Mouse (Mus musculus) heart, embryonic 15.5 days (tissue): ENCODE data around the gene Tepp. TPM values are rescaled to one million over a fixed set of nuclear protein-coding genes. Genes with fewer than 3 reads are reported as not detected.

Experiments used
- ATAC-seq: fragments of 200-750 bp; cut with Nextera tagmentation; replicated peaks from 2 replicates; pipeline ENCODE4 v1.8.0; 2017; ENCODE audit warnings: low read depth, moderate TSS enrichment; ENCODE audit not compliant: insufficient number of reproducible peaks, insufficient read depth, low FRiP score
- H3K27ac ChIP-seq: fragments of 300-500 bp; sonication (generic); 2 replicates; pipeline ENCODE4 v1.5.1; 2015; ENCODE audit warnings: mild to moderate bottlenecking, inconsistent platforms
- H3K27me3 ChIP-seq: fragments of 300-500 bp; sonication (generic); 2 replicates; pipeline ENCODE4 v1.6.1; 2015; ENCODE audit warnings: inconsistent platforms
- H3K36me3 ChIP-seq: fragments of 300-500 bp; sonication (generic); 2 replicates; pipeline ENCODE4 v1.6.1; 2015; ENCODE audit warnings: mild to moderate bottlenecking, inconsistent platforms
- H3K4me1 ChIP-seq: fragments of 300-500 bp; sonication (generic); replicated peaks from 2 replicates; pipeline ENCODE4 v1.6.1; 2015; ENCODE audit warnings: inconsistent platforms
- H3K4me2 ChIP-seq: fragments of 300-500 bp; sonication (generic); 2 replicates; pipeline ENCODE4 v1.6.1; 2015; ENCODE audit warnings: inconsistent platforms, mild to moderate bottlenecking, moderate library complexity
- H3K4me3 ChIP-seq: fragments of 300-500 bp; sonication (generic); 2 replicates; pipeline ENCODE4 v1.5.1; 2015; ENCODE audit warnings: mild to moderate bottlenecking, inconsistent platforms
- H3K9ac ChIP-seq: fragments of 300-500 bp; sonication (generic); 2 replicates; pipeline ENCODE4 v1.6.1; 2015; ENCODE audit warnings: mild to moderate bottlenecking, inconsistent platforms
- H3K9me3 ChIP-seq: fragments of 300-500 bp; sonication (generic); replicated peaks from 2 replicates; pipeline ENCODE4 v1.6.1; 2016; ENCODE audit warnings: inconsistent platforms
- WGBS: fragments of 180-500 bp; shearing (Covaris S2); methylation state at CpG from one replicate; pipeline ENCODE4 v1.1.7; 2015; ENCODE audit warnings: mixed read lengths; 5-methylcytosine and 5-hydroxymethylcytosine counted together
- polyA plus RNA-seq: library from polyadenylated mRNA; unstranded; fragments of >200 nt; fragmentation: Nextera tagmentation; extraction: Ambion mirVana; gene quantifications from 2 replicates; pipeline ENCODE4 v1.2.1, GENCODE M21; 2015

The Tepp gene
- polyA plus RNA-seq, 1 experiment from 2014 or later, result 0.29 TPM

DNA sequence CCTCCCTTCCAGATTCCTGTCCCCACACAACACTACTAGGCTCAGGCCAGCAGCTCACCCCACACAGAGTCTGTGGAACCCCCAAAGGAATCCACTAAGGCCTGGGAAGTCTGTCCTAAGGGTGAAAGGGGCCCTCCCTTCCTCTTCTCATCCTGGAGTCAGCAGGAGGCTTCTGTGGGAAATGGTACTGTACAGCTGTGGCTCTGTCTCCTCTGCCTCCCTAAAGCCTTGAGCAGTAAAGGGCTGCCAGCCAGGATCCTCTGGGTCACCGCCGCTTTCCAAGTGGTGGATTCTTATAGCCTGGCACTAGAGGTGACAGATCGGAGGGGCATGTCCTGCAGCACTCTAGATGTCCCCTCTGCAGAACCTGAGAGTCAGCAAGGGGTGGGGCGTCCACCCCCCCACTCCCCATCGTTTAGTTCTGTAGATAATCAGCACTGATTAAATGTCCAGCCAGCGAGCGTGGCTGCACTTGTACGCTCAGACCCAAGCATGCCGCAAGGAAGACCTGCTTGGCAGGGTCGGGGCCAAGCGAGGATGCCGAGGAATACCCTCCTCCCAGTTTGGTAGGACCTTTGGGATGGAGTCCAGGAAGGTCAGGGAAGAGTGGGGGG is 63.1 kb downstream of the Tepp start:
- ATAC-seq, result no peak
- H3K36me3 ChIP-seq, result peaks cover 43% of the 10 kb centered on the region; the same call in 1 of the 2 replicates
- H3K9me3 ChIP-seq, result no peaks in the 10 kb centered on the region
- no peak overlapping the region for H3K9ac ChIP-seq
- H3K4me2 ChIP-seq, result no peak overlapping the region
- 53% methylated on average over 12 of the region's 12 CpGs for WGBS
- H3K4me1 ChIP-seq, result peaks cover 63% of the 10 kb centered on the region
- peak overlapping the region; percentile 54 for H3K27ac ChIP-seq
- H3K4me3 ChIP-seq, result no peak overlapping the region
- H3K27me3 ChIP-seq, result no peaks in the 10 kb centered on the region

DNA sequence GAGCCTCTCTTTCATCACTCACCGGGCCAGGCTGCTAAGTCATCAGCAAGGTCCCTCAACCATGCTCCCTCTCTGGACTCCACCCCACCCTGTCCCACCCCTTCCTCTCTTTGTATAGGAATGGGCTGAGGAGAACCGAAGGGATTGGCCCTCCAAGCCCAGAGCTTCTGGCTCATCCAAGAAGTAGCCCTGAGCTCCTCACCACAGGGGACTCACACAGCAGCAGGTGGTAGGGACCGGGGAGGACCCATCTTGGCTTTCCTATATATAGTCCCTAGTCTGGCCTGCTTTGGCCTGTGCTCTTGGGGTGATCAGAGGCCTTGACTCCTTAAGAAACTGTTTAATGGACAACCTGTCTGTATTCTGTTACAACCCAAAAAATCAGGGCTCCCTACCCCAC is 64.1 kb downstream of the Tepp start:
- no peak overlapping the region for H3K27ac ChIP-seq
- peaks cover 58% of the 10 kb centered on the region for H3K4me1 ChIP-seq
- H3K36me3 ChIP-seq, result peaks cover 38% of the 10 kb centered on the region; the same call in 1 of the 2 replicates
- no peaks in the 10 kb centered on the region for H3K9me3 ChIP-seq
- no peak overlapping the region for H3K4me3 ChIP-seq
- WGBS, result 74% methylated on average over 3 of the region's 3 CpGs
- no peak for ATAC-seq
- no peaks in the 10 kb centered on the region for H3K27me3 ChIP-seq
- H3K9ac ChIP-seq, result no peak overlapping the region
- H3K4me2 ChIP-seq, result no peak overlapping the region

DNA sequence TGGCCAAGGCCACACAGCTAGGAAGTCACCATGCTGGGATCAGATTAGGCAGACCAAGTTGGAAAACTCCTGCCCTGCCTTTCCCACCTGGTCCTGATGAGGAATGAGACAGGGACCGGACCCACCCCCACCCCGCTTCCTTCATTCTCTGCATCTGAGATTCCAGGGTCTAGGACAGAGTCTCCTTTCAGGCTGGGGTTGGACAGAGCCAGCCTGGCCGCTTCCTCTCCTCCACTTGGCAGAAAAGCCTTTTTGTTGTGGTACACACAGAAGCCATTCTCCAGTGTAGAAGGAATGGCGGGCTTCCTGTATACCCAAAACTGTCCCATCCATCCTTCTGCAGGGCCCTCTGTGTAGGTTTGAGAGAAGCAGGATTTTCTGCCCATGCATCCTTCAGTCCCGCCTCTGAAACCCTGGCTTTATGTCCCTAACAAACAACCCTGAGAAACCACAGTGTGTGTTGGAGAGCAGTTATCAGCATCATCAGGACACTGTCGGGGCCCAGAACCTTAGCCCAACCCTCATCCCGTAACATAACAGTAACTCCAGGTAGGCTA is 65.1 kb downstream of the Tepp start:
- Histone ChIP-seq H3K4me2 (no peak overlapping the region), H3K27me3 (no peaks in the 10 kb centered on the region), H3K27ac (no peak overlapping the region), H3K36me3 (peaks cover 30% of the 10 kb centered on the region; the same call in 1 of the 2 replicates), H3K4me1 (peaks cover 52% of the 10 kb centered on the region), H3K9me3 (no peaks in the 10 kb centered on the region), H3K9ac (no peak overlapping the region), H3K4me3 (no peak overlapping the region)
- ATAC-seq, result no peak
- 76% methylated on average over 7 of the region's 7 CpGs for WGBS

Other genes with a start within 250 kb of the Tepp start
- 15.3 and 19.8 TPM in 2 replicates for gene Katnb1, start 229.4 kb upstream of the Tepp start, polyA plus RNA-seq
- 15.7 and 19.3 TPM in 2 replicates for gene Kifc3, start 107.8 kb upstream of the Tepp start, polyA plus RNA-seq
- 0.49 and 1.1 TPM in 2 replicates for gene Cngb1, start 4.0 kb upstream of the Tepp start, polyA plus RNA-seq
- 4.9 and 7.3 TPM in 2 replicates for gene Zfp319, start 21.4 kb downstream of the Tepp start, polyA plus RNA-seq
- 26.7 and 32.0 TPM in 2 replicates for gene Usb1, start 21.7 kb downstream of the Tepp start, polyA plus RNA-seq
- gene Mmp15, start 41.7 kb downstream of the Tepp start, polyA plus RNA-seq, result 35.2 and 42.8 TPM in 2 replicates
- 146 and 147 TPM in 2 replicates for gene Cfap20, start 124.3 kb downstream of the Tepp start, polyA plus RNA-seq
- 4.8 and 6.4 TPM in 2 replicates for gene Csnk2a2, start 179.5 kb downstream of the Tepp start, polyA plus RNA-seq
- gene Ccdc113, start 223.5 kb downstream of the Tepp start, polyA plus RNA-seq, result 2.4 and 2.9 TPM in 2 replicates